Mouse (Mus musculus) splenic B cell, adult 2 months (primary cell): ENCODE measurements around the gene Ss18l1.

ENCODE experiments used
- DNase-seq: peaks from one replicate; pipeline ENCODE4 v3.0.0-alpha.2; 2011; ENCODE audit warnings: low read depth, low spot score
- H3K27me3 ChIP-seq: 2 replicates; pipeline ENCODE4 v1.6.1; 2012; ENCODE audit warnings: mild to moderate bottlenecking, low read length, moderate library complexity, mixed read lengths; ENCODE audit not compliant: control insufficient read depth, poor library complexity, insufficient read depth, severe bottlenecking
- H3K36me3 ChIP-seq: 2 replicates; pipeline ENCODE4 v1.6.1; 2012; ENCODE audit warnings: mild to moderate bottlenecking, low read length, moderate library complexity, mixed read lengths; ENCODE audit not compliant: control insufficient read depth, poor library complexity, insufficient read depth, severe bottlenecking

The Ss18l1 gene

GRCm38 (mm10) chr2:180086637-180087027 lies 44.3 kb downstream of the Ss18l1 start:
- DNase-seq: no peak

DNA sequence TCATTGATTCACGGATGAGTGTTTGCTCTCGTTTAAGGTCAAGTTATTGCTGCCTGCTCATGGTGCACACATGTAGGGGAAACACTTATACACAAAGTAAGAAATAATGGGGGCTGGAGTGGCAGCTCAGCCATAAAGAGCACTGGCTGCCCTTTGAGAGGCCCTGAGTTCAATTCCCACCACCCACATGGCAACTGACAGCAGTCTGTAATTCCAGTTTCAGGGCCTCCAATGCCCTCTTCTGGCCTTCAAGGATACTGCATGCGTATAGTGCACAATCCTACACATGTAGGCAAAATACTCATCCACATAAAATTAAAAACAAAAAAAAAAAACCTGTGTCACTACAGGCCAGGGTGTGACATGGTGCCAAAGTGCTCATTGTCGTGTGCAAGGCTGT lies 45.2 kb downstream of the Ss18l1 start:
- Histone ChIP-seq H3K36me3 (no peaks in the 10 kb centered on the region), H3K27me3 (no peaks in the 10 kb centered on the region)
- no peak for DNase-seq

More at GRCm38 (mm10) chr2:180086637-180087027, 44.3 kb downstream of the Ss18l1 start:
- Histone ChIP-seq H3K36me3 (no peaks in the 10 kb centered on the region), H3K27me3 (no peaks in the 10 kb centered on the region)

DNA sequence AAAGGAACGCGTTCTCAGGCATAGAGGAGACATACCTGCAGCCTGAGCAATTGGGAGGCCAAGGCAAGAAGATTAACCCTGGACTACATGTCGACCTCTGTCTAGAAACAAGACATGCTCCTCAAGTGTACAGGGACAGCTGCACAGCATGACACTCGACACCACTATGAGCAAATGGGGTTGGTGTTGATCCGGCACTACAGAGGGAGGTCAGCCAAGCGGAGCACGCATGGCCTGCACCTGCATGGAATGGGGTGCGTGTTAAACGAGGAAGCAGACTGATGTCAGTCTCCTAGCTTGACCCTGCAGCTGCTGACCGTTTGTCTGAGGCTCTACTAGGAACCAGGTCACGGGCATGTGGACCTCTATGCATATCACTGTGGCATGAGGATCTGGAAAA lies 48.0 kb downstream of the Ss18l1 start:
- Histone ChIP-seq H3K27me3 (no peaks in the 10 kb centered on the region), H3K36me3 (no peaks in the 10 kb centered on the region)
- DNase-seq: no peak

DNA sequence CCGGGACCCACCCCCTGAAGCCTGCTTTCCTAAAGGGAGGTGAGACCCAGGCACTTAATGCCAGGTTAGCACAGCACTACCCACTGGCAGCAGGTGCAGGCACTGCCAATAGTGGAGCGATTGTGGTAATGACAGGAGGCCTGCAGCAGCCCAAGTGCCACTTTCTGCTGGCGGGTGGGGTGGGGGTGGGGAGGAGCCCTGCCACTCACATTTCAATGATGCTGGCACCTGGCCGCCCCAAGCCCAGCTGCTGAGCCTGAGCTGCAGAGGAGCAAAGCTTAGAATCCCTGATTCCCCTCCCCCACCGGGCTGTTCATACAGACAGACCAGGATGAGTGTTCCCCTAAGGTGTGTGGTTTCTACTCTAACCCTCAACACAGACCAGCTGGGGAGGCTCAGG lies 53.4 kb downstream of the Ss18l1 start:
- Histone ChIP-seq H3K36me3 (no peaks in the 10 kb centered on the region), H3K27me3 (no peaks in the 10 kb centered on the region)
- no peak for DNase-seq

- no peaks in the 10 kb centered on the region for H3K27me3 ChIP-seq
- no peaks in the 10 kb centered on the region for H3K36me3 ChIP-seq
- DNase-seq: no peak
Observed at GRCm38 (mm10) chr2:180097585-180097984, 55.3 kb downstream of the Ss18l1 start.

DNA sequence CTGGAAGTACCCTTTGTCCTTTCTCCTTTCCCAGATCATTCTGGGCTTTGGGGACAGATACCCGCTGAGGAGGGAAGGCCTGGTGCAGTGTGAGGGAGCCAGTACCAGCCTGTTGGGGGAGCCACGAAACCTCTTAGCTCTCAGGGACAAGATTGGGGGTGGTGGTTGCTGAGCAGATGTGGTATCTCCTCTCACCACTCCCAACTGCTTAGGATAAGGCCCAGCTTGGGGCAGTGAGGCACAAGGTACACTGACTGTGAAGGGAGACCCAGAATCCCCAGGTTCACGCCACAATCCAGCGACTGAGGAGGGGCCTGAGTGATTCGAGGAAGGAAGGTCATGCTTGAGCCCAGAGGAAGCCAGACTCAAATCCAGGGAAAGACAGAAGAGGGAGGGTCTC lies 55.9 kb downstream of the Ss18l1 start:
- DNase-seq: no peak
- H3K27me3 ChIP-seq: no peaks in the 10 kb centered on the region
- H3K36me3 ChIP-seq: no peaks in the 10 kb centered on the region

- no peaks in the 10 kb centered on the region for H3K27me3 ChIP-seq
- H3K36me3 ChIP-seq: no peaks in the 10 kb centered on the region
- no peak for DNase-seq
Observed at GRCm38 (mm10) chr2:180099529-180099928, 57.2 kb downstream of the Ss18l1 start.

- Histone ChIP-seq H3K27me3 (no peaks in the 10 kb centered on the region; the same call in 1 of the 2 replicates), H3K36me3 (no peaks in the 10 kb centered on the region)
- no peak for DNase-seq
Observed at GRCm38 (mm10) chr2:180103151-180103977, 61.1 kb downstream of the Ss18l1 start.

DNA sequence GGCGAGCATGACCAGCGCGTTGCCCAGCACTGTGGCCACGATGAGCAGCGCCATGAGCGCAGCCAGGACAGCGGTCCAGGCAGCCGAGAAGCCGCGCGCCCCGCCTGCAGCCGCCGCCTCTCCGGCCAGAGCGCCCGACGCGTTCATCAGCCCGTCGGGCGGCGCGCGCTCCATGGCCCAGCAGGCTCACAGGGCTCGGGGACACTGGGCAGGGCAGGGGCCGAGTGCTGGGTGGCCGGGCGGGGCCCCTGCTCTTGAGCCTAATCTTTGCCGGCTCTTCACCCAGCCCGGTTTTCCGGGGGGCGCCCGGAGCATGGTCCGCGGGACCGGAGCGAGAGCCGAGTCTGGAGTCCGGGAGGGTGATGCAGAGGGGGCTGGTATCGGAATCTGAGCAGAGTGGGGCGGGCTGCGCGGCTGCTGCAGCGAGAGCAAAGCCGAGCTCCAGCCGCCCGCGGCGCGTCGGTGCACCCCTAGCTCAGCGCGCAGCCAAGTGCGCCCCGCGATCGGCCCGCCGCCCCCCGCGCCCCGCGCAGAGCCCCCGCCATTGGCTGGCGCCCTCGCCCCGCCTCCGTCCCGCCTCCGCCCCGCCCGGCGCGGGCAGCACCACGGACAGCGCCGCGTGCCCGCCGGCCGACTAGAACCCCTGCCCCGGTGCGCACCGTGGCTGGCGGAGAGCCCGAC lies 61.8 kb downstream of the Ss18l1 start, which contains the start of gene Hrh3:
TSS of gene Hrh3 (minus strand) at position 511 of the 681 bp plus-strand sequence.
- Histone ChIP-seq H3K27me3 (no peaks in the 10 kb centered on the region; the same call in 1 of the 2 replicates), H3K36me3 (no peaks in the 10 kb centered on the region)
- peak; percentile 67 for DNase-seq

GRCm38 (mm10) chr2:180104659-180105377 lies 62.5 kb downstream of the Ss18l1 start:
- H3K27me3 ChIP-seq: no peaks in the 10 kb centered on the region; the same call in 1 of the 2 replicates
- no peaks in the 10 kb centered on the region for H3K36me3 ChIP-seq
- DNase-seq: no peak

DNA sequence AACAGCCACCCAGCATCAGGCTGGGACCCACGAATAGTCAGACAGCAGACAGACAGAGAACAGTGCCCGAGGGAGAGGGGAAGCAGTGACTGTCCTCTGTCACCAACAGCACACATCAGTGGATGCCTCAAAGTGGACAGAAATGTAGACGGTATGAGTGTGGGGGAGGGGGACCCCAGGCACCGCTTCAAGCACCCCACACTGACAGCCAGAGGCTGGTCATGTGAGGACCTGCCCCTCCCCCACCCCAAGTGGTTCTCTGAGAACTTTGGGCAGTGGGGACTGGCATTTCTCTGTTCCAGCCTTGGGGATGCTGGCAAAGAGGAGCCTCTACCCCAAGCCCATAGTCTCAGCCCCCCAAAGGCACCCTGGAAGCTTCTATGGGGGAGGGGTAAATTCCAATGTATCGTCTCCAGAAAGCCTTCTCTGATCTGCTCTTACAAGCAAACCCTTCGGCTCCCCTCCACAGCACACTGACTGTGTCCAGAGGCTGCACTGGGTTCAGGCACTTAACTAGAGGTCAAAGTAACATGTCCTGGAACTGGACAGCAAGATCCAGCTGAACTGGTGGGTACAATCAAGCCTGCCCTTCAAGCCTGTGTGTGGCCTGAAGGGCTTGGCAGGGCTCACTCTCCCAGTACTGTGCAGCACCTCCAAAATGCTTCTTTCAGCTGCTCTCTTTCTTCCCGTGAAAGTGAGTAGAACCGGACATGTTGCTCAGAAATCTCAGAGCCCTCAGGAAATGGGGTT lies 63.3 kb downstream of the Ss18l1 start:
- no peak for DNase-seq
- Histone ChIP-seq H3K27me3 (no peaks in the 10 kb centered on the region; the same call in 1 of the 2 replicates), H3K36me3 (no peaks in the 10 kb centered on the region)

- DNase-seq: peak; percentile 40
- no peaks in the 10 kb centered on the region; the same call in 1 of the 2 replicates for H3K27me3 ChIP-seq
Observed at GRCm38 (mm10) chr2:180107081-180107480, 64.8 kb downstream of the Ss18l1 start.

DNA sequence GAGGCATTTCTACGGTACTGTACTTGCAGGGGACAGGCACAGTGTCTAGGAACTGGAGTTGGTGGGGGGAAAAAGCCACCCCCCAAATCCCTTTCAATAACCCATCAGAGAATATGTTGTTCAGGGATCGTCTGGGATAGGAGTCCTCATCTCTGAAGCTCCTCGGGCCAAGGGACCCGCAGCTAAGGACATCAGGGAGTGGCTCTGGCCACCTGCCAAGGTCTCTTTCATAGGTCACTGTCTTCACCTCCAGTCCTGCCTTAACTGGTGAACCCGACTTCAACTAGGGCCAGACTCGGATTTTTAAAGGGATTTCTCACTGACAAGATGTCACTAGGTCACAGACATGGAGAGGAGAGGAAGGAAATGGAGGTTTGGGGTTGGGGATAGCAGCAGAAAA lies 66.0 kb downstream of the Ss18l1 start:
- no peaks in the 10 kb centered on the region for H3K36me3 ChIP-seq
- no peaks in the 10 kb centered on the region; the same call in 1 of the 2 replicates for H3K27me3 ChIP-seq
- DNase-seq: no peak

More at GRCm38 (mm10) chr2:180107081-180107480, 64.8 kb downstream of the Ss18l1 start:
- H3K36me3 ChIP-seq: no peaks in the 10 kb centered on the region
